Mouse (Mus musculus): ENCODE data around the gene Dpf3.

Gene Dpf3

DNA sequence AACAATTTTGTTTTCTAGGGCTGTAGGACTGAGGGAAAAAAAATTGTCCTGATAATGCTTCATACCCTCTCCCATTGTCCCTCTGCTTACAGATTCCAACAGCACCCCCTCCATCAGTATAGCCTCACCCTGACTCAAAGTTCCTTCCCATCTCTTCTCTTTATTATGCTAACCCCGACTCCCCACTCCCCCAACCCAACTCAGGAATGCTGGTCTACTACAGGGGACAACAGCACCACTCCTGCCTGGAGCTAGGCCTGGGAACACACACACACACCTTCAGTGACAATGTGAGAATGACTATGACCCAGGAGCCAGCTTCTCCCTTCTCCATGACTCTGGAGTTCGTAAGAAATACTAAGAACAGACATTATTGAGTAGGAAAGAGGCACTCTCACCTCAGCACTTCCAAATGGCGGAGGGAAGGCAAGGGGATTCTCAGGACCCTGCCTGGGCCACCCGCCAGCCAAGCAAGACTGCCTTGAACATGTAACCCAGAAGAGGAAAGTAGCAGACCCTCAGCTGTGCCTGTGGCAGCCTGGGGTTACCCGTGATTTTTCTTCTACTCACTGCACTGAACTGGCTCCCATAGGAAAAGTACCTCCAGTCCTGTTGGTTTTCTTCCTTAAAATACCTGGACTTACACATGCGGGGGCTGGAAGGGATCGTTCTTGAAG lies 276.2 kb downstream of the Dpf3 start:
- WGBS = 89% methylated on average over 7 of the region's 7 CpGs

- WGBS = 86% methylated on average over 3 of the region's 3 CpGs
Measured at GRCm38 (mm10) chr12:83210735-83211134, 276.8 kb downstream of the Dpf3 start.

GRCm38 (mm10) chr12:83210294-83210693 lies 277.2 kb downstream of the Dpf3 start:
- WGBS = 85% methylated on average over 5 of the region's 5 CpGs

DNA sequence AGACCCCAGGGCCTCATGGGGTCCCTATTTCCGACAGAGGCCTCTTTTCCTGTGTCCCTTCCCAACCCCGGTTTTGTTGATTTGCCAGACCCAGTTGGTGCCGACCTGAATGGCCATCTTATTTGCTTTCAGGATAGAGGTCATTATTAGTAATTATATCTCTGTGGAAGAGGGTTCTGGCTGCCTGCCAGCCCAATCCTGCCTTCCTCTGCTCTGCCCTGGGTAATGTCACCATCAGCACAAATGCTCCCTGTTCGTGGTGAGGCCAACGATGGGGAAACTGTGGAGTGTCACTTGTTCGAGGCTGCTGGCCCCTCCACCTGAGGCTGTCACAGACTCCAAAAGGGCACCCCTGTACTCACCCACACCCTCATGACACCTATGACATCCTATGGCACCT lies 278.1 kb downstream of the Dpf3 start:
- WGBS = 62% methylated on average over 6 of the region's 6 CpGs

- 67% methylated on average over 6 of the region's 6 CpGs for WGBS
Measured at GRCm38 (mm10) chr12:83208841-83209240, 278.7 kb downstream of the Dpf3 start.

DNA sequence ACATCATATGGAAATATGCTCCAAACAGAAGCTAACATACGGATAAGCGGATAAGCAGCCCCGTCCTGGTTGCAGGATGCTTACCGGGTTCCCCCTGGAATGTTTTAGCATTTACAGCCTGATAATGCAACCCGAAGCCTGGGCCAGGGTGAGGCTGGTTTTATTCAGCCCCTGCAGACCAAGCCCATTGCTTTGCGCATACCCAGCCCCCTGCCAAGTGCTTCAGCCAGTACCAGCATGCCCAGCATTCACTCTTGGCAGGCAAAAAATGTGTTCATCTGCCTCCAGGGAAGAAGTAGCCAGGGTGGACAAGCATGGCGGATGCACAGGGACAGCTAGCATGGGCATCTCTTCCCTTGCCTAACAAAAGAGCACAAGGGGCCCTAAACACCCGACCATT lies 279.5 kb downstream of the Dpf3 start:
- WGBS = 48% methylated on average over 8 of the region's 8 CpGs

GRCm38 (mm10) chr12:83207481-83207880 lies 280.0 kb downstream of the Dpf3 start:
- WGBS = 67% methylated on average over 5 of the region's 5 CpGs

GRCm38 (mm10) chr12:83206866-83207265 lies 280.6 kb downstream of the Dpf3 start:
- WGBS = 78% methylated on average over 6 of the region's 6 CpGs

DNA sequence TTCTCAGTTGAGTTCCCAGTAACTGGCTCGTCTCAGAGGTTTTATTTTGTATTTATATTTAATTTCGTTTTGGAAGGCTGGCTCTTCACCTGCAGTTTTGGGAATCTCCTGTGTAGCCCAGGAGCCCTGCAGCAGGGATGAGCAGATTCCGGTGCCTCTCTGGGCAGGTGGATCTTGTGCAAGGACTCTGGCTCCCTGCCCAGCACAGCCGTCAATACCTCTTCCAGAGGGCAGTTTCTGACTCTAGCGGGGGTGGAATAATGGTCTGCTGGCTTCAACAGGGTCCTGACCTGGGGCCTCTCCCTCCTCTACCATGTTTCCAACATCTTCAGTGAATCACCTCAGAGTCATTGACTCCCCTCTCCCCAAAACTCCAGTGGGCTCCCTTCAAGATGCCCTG lies 283.2 kb downstream of the Dpf3 start:
- WGBS = 80% methylated on average over 5 of the region's 5 CpGs

- WGBS = 60% methylated on average over 3 of the region's 3 CpGs
Measured at GRCm38 (mm10) chr12:83201674-83202073, 285.8 kb downstream of the Dpf3 start.

DNA sequence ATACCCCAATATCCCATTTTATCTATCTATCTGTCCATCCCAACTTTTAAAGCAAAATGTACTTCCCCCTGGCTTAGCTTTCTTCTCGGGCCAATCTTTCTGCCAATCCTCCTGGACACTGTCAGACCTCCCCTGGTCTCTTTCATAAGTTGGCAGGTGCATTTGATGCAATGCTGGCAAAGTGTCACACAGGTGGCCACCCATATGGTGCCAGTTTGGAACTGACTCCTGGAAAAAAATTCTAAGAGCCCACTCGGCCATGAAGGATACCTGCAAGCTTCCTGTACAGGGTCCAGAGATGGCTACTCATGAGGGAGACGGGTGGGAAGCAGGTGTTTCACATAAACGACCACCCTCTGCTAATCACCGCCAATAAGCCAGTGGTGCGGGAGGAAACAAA lies 307.0 kb downstream of the Dpf3 start:
- 83% methylated on average over 6 of the region's 6 CpGs for WGBS

- WGBS = 27% methylated on average over 1 of the region's 1 CpGs
Measured at GRCm38 (mm10) chr12:83179860-83180259, 307.7 kb downstream of the Dpf3 start.

GRCm38 (mm10) chr12:83178770-83179169 lies 308.7 kb downstream of the Dpf3 start:
- WGBS = 46% methylated on average over 2 of the region's 2 CpGs

DNA sequence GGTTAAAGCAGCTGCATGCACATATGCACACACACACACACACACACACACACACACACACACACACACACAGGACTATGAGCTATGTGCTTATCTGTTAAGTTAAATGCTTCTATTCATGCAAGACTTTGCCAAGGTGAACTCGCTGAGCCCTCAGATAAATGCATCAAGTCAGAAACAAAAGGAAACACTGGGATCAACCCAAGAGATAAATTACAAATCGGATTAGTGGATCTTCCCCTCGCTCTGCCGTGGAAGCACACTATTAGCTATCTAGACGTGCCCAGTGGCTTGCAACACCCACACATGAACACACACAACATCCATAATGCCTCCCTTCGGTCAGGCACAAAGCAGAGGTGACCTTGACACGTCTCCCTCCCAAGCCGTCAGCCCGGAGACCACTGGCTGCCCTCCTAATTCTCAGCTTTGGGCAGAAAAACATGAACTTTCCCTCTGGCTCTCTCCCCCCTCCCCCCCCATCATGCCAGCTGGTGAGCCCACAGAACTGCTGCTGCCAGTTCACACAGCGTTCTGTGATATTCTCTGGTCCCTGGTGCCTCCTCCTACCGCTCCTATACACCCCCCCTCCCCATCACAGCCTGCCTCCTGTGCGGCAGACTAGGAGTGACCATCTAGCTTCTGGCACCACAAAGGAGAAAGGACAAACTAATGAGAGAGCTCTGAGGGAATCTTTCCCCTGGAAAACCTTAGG lies 317.9 kb downstream of the Dpf3 start:
- 23% methylated on average over 12 of the region's 12 CpGs for WGBS

GRCm38 (mm10) chr12:83168310-83168709 lies 319.2 kb downstream of the Dpf3 start:
- WGBS = 55% methylated on average over 6 of the region's 6 CpGs

GRCm38 (mm10) chr12:83165058-83165457 lies 322.5 kb downstream of the Dpf3 start:
- WGBS = 81% methylated on average over 1 of the region's 1 CpGs

Measured in cerebral cortex, adult 2 months (tissue).